Mouse (Mus musculus): ENCODE results near the gene Vps33b. TPM values are rescaled to one million over a fixed set of nuclear protein-coding genes. Genes with fewer than 3 reads are reported as not detected.

The Vps33b gene
- total RNA-seq, 1 experiment from 2014 or later, result 21.1 TPM

Other genes starting within 250 kb of the Vps33b start
- 64.9 and 67.2 TPM in 2 replicates for gene Zfp710, start 244.8 kb upstream of the Vps33b start, total RNA-seq (2017)
- 18.0 and 26.8 TPM in 2 replicates for gene Idh2, start 154.3 kb upstream of the Vps33b start, total RNA-seq (2017)
- 41.3 and 42.9 TPM in 2 replicates for gene Sema4b, start 82.8 kb upstream of the Vps33b start, total RNA-seq (2017)
- 72.9 and 88.3 TPM in 2 replicates for gene Cib1, start 36.8 kb upstream of the Vps33b start, total RNA-seq (2017)
- gene Gdpgp1, start 36.8 kb upstream of the Vps33b start, total RNA-seq (2017), result 3.4 and 4.9 TPM in 2 replicates
- 0.61 and 2.7 TPM in 2 replicates for gene Ttll13, start 23.3 kb upstream of the Vps33b start, total RNA-seq (2017)
- 33.8 and 39.5 TPM in 2 replicates for gene Ngrn, start 8.4 kb upstream of the Vps33b start, total RNA-seq (2017)
- gene Prc1, start 24.8 kb downstream of the Vps33b start, total RNA-seq (2017), result 5.7 and 6.1 TPM in 2 replicates
- 23.1 and 27.9 TPM in 2 replicates for gene Rccd1, start 54.8 kb downstream of the Vps33b start, total RNA-seq (2017)
- 44.4 and 48.0 TPM in 2 replicates for gene Unc45a, start 71.4 kb downstream of the Vps33b start, total RNA-seq (2017)
- gene Hddc3, start 73.5 kb downstream of the Vps33b start, total RNA-seq (2017), result 6.6 and 19.4 TPM in 2 replicates
- 46.7 and 58.4 TPM in 2 replicates for gene Man2a2, start 101.7 kb downstream of the Vps33b start, total RNA-seq (2017)
- 221 and 270 TPM in 2 replicates for gene Fes, start 118.3 kb downstream of the Vps33b start, total RNA-seq (2017)
- 63.9 and 69.6 TPM in 2 replicates for gene Furin, start 135.8 kb downstream of the Vps33b start, total RNA-seq (2017)